Mouse (Mus musculus): ENCODE results near the gene Foxe3. TPM values are rescaled to one million over a fixed set of nuclear protein-coding genes. Genes with fewer than 3 reads are reported as not detected.
"Not testable (repeated sequence)": the region's sequence is repeated elsewhere in the genome, so short reads cannot be mapped to it uniquely, and the experiment has no call there.

Gene Foxe3
- not detected for total RNA-seq (2021)
- long read RNA-seq, experiment 1 = 0 reads
- long read RNA-seq, experiment 2 = 0 reads

- DNase-seq (ENCODE audit: low spot score in 2 of 2) = no peak
- intact Hi-C loops (cut with DNase I) = no loop called here
Observed at GRCm38 (mm10) chr4:114925917-114926312, at the start of gene Foxe3. TSS of gene Foxe3 (minus strand) at chr4:114926013.

- intact Hi-C loops (cut with DNase I) = no loop called here
- no peak for DNase-seq (ENCODE audit: low spot score in 2 of 2)
Observed at GRCm38 (mm10) chr4:114973229-114973740, 47.5 kb upstream of the Foxe3 start.

GRCm38 (mm10) chr4:114970736-114971135, 44.9 kb upstream of the Foxe3 start:
- no peak for DNase-seq (ENCODE audit: low spot score in 2 of 2)
- intact Hi-C loops (cut with DNase I) = no loop called here

GRCm38 (mm10) chr4:114960881-114961280, 35.1 kb upstream of the Foxe3 start:
- intact Hi-C loops (cut with DNase I); DNase-seq (ENCODE audit: low spot score in 2 of 2): not testable (repeated sequence)

GRCm38 (mm10) chr4:114959533-114959932, 33.7 kb upstream of the Foxe3 start:
- intact Hi-C loops (cut with DNase I) = no loop called here

GRCm38 (mm10) chr4:114958786-114959185, 33.0 kb upstream of the Foxe3 start:
- intact Hi-C loops (cut with DNase I) = no loop called here
- no peak for DNase-seq (ENCODE audit: low spot score in 2 of 2)

More at GRCm38 (mm10) chr4:114959533-114959932, 33.7 kb upstream of the Foxe3 start:
- no peak for DNase-seq (ENCODE audit: low spot score in 2 of 2)

- intact Hi-C loops (cut with DNase I) = no loop called here
- DNase-seq (ENCODE audit: low spot score in 2 of 2) = no peak
Observed at GRCm38 (mm10) chr4:114958231-114958630, 32.4 kb upstream of the Foxe3 start.

GRCm38 (mm10) chr4:114957403-114957802, 31.6 kb upstream of the Foxe3 start:
- no peak for DNase-seq (ENCODE audit: low spot score in 2 of 2)
- intact Hi-C loops (cut with DNase I) = no loop called here

- intact Hi-C loops (cut with DNase I) = no loop called here
- DNase-seq (ENCODE audit: low spot score in 2 of 2) = no peak
Observed at GRCm38 (mm10) chr4:114953172-114953571, 27.4 kb upstream of the Foxe3 start.

- intact Hi-C loops (cut with DNase I) = loop anchor here (5.0 kb wide), 2 partner anchors 286 to 301 kb away; no protein-coding TSS in a partner anchor
- DNase-seq (ENCODE audit: low spot score in 2 of 2) = no peak
Observed at GRCm38 (mm10) chr4:114947852-114948481, 22.2 kb upstream of the Foxe3 start.

- intact Hi-C loops (cut with DNase I) = loop anchor here (5.0 kb wide), 2 partner anchors 285 to 300 kb away; no protein-coding TSS in a partner anchor
- peak; percentile 86 to 92 for DNase-seq (ENCODE audit: low spot score in 2 of 2)
Observed at GRCm38 (mm10) chr4:114947395-114947794, 21.6 kb upstream of the Foxe3 start.

GRCm38 (mm10) chr4:114946416-114946815, 20.6 kb upstream of the Foxe3 start:
- no peak for DNase-seq (ENCODE audit: low spot score in 2 of 2)
- intact Hi-C loops (cut with DNase I) = loop anchor here (5.0 kb wide), 2 partner anchors 284 to 299 kb away; no protein-coding TSS in a partner anchor

- no peak for DNase-seq (ENCODE audit: low spot score in 2 of 2)
- intact Hi-C loops (cut with DNase I) = loop anchor here (5.0 kb wide), 2 partner anchors 283 to 298 kb away; no protein-coding TSS in a partner anchor
Observed at GRCm38 (mm10) chr4:114945021-114945420, 19.2 kb upstream of the Foxe3 start.

GRCm38 (mm10) chr4:114942583-114942982, 16.8 kb upstream of the Foxe3 start:
- intact Hi-C loops (cut with DNase I) = no loop called here
- DNase-seq (ENCODE audit: low spot score in 2 of 2) = no peak

GRCm38 (mm10) chr4:114942112-114942511, 16.3 kb upstream of the Foxe3 start:
- intact Hi-C loops (cut with DNase I) = no loop called here
- DNase-seq (ENCODE audit: low spot score in 2 of 2) = no peak

- intact Hi-C loops (cut with DNase I) = no loop called here
- no peak for DNase-seq (ENCODE audit: low spot score in 2 of 2)
Observed at GRCm38 (mm10) chr4:114941311-114941710, 15.5 kb upstream of the Foxe3 start.

- no peak for DNase-seq (ENCODE audit: low spot score in 2 of 2)
- intact Hi-C loops (cut with DNase I) = no loop called here
Observed at GRCm38 (mm10) chr4:114938248-114938647, 12.4 kb upstream of the Foxe3 start.

- DNase-seq (ENCODE audit: low spot score in 2 of 2) = no peak
- intact Hi-C loops (cut with DNase I) = no loop called here
Observed at GRCm38 (mm10) chr4:114937459-114938047, 11.7 kb upstream of the Foxe3 start.

GRCm38 (mm10) chr4:114934188-114934587, 8.4 kb upstream of the Foxe3 start:
- no peak for DNase-seq (ENCODE audit: low spot score in 2 of 2)

GRCm38 (mm10) chr4:114932747-114933146, 6.9 kb upstream of the Foxe3 start:
- no peak for DNase-seq (ENCODE audit: low spot score in 2 of 2)
- intact Hi-C loops (cut with DNase I) = no loop called here

More at GRCm38 (mm10) chr4:114934188-114934587, 8.4 kb upstream of the Foxe3 start:
- intact Hi-C loops (cut with DNase I) = no loop called here

GRCm38 (mm10) chr4:114929155-114929554, 3.3 kb upstream of the Foxe3 start:
- DNase-seq (ENCODE audit: low spot score in 2 of 2) = no peak
- intact Hi-C loops (cut with DNase I) = no loop called here

All from left cerebral cortex, postnatal 14 days (tissue).